Mouse (Mus musculus) 416B (cell line): ENCODE data around the gene Ica1l.
"Not testable (repeated sequence)": the region's sequence is repeated elsewhere in the genome, so short reads cannot be mapped to it uniquely, and the experiment has no call there.

Source experiments
- DNase-seq: peaks from one replicate; pipeline ENCODE4 v3.0.0; 2011; ENCODE audit warnings: low read depth

Ica1l gene

DNA sequence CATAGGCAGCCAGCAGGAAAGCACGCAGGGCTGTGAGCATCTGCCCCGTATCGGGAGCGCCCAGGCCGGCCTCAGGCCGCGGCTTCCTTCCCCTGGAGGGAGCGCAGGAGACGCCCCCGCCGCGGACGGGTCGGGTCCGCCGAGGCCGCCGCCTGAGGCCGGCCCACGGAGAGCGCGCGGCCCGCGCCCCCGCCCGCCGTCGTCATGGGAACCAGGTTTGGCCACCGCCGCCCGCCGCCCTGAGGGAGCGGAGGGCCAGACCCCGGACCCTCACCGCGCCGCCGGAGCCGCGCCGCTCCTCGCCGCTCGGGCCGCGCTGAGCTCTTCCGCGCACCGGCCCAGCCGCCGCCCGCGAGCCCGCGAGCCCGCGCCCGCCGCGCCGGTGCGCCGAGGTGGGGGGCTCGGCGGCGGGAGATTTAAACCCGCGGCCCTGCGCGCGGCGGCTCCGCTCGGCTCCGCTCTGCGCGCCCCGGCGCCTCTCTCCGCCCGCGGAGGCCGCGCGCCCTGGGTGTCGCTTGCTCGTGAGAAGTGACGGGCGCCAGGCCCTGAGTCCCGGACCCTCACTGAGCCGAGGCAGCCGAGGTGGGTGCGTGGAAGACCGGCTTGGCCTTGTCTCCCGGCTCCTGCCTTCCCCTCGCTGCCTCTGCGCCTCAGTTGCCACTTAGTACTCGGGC is at the start of gene Ica1l:
Gene Ica1l (minus strand): TSS at position 389 of the 674 bp plus-strand sequence.
- no peak for DNase-seq

DNA sequence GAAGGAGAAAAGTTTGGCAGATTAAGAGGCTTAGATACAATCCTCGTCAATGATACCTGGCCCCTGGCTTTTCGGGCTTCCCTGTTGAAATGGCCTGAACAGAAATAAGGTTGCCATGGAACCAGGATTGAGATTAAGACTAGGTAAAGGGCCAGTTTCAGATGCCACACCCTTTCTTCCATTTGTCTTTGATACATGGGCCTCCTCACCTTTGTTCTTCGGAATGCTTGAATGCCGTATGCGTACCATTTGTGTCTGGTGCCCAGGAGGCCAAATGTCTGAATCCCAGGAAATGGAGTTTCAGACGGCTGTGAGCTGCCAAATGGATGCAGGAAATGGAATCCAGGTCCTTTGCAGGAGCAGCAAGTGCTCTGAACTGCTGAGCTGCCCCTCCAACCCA is 33.4 kb upstream of the Ica1l start:
- DNase-seq: no peak

GRCm38 (mm10) chr1:60075590-60075989 is 32.6 kb upstream of the Ica1l start:
- DNase-seq: no peak

DNA sequence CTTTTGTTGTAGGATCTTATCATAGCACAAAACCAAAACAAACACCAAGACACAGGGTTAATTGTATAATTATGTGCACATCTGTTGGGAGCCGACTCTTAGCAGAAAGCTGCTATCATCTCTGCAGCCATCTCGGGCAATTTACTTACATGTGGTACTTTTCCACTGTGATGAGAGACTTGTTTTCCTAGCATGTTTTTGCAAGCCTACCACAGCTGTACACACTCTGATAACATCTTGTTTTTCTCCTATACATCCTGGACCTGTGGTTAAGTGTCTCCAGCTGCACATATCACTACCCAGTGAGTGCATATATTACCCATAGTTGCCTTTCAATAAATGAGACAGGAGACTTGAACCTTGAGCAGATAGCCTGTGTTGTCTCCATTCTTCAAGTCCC is 32.0 kb upstream of the Ica1l start:
- no peak for DNase-seq

DNA sequence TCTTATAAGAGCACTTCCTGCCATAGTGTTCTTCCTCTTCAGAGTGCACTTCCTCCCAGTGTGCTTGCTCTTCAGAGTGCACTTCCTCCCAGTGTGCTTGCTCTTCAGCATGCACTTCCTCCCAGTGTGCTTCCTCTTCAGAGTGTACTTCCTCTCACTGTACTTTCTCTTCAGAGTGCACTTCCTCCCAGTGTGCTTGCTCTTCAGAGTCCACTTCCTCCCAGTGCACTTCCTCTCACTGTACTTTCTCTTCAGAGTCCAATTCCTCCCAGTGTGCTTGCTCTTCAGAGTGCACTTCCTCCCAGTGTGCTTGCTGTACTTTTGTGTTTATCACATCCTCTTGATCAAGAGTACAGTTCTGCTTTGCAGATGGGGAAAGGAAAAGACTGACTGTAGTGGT is 27.7 kb upstream of the Ica1l start:
- DNase-seq: peak; percentile 70

GRCm38 (mm10) chr1:60056310-60056709 is 13.3 kb upstream of the Ica1l start:
- DNase-seq: no peak

DNA sequence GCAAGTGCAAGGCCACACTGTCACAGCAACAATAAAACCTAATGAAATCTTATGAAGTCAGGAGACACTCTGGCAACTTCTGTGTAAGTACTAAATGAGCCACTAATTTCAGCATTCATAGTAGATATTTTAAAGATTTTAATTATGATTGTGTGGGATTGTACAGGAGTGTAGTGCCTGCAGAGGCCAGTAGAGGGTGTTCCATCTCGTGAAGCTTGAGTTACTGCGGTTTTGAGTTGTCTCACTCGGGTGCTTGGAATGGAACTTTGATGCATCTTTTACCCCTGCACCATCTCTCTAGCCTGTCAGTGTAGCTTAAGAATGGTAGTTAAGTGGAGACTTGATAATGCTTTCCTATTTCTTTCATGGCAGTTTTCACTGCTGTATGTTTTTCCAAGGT is 11.7 kb upstream of the Ica1l start:
- DNase-seq: peak; percentile 45

DNA sequence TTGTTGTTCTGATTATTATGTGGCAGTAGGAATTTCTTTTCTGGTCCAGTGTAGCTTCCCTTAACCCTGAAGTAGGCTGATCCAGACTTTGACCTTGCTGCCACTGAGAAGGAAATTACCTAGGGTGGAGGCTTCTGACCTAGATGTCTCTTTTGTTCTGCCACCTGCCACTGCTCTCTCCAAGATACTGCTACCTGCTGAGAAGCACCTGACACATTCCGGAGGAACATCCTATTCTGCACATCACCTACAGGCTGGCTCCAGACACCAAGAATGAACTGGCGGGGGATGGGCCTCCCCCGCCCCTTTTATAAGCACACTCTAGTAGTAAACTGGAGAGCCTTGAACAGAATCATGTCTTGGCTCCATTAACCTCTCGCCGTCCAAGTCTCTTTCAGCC is 4.5 kb upstream of the Ica1l start:
- DNase-seq: not testable (repeated sequence)

DNA sequence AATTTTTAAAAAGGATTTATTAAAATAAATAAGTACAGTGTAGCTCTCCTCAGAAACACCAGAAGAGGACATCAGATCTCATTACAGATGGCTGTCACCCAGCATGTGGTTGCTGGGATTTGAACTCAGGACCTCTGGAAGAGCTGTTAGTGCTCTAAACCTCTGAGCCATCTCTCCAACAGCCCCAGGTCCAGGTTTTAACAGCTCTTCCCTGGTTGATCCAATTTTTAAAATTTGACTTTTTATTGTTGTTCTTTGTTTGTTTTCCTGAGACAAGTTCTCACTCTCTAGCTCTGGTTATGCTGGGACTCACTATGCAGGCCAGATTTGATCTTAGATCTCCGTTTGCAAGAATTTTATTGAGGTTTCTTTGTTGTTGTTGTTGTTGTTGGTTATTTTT is 1.6 kb upstream of the Ica1l start:
- DNase-seq: no peak

GRCm38 (mm10) chr1:60042398-60042795 is 587 bp downstream of the Ica1l start:
- no peak for DNase-seq

DNA sequence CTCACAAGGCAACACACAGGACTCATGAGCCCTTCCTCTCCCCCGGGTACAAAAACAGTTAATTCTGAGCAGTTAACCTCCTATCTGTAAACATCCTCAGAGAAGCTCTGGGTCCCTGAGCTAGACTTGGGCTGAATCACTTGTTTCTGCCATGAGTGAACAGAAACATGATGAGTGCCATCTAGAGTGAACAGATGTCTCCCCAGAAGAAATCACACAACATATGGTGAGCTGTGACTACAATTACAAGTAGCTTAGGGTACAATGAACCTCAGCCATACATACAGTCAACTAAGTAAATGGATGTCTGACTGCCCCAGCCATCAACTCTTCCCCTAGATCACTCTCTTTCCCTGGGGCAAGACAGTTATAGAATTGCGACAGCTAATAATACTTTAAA is 7.9 kb downstream of the Ica1l start:
- DNase-seq: no peak

DNA sequence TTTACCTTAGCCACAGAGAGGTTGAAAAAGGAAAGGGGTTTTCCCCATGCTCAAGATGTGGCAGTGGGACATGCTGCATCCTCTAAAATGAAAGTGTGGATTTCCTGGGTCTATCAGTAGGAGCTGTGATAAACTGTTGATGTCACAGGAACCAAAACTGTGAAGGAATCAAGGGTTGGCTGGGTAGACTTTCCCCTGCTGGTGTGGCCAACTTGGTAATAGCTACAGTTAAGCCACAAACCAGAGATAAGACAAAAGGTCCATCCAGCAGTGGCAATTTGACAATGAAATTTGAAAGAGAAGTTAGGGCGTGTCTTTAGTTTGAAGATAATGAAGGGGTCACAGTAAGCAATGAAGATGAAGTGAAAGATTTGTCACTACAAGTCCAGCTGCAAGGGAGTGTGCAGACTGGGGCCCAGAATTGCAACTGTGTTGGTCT is 25.9 kb downstream of the Ica1l start:
- peak; percentile 85 for DNase-seq

- peak; percentile 75 for DNase-seq
These were observed 26.8 kb downstream of the Ica1l start for GRCm38 (mm10) chr1:60016136-60016611.

DNA sequence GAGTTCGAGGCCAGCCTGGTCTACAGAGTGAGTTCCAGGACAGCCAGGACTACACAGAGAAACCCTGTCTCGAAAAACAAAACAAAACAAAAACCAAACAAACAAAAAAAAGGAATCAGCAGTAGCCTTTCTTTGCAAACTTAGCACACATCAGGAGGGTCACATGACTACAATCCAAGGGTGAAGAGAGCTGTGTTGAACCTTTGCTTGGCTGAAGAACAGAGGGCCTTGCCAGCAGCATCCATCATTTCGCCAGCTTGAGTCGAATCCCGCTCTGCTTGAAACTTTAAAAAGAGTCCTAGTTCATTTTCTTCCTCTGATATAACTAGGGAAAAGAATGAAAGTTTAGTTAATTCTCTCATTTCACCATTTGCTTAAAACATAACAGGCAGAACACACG is 27.5 kb downstream of the Ica1l start:
- no peak for DNase-seq

- peak; percentile 25 for DNase-seq
These were observed 29.2 kb downstream of the Ica1l start for GRCm38 (mm10) chr1:60013779-60014178.

- DNase-seq: no peak
These were observed 34.2 kb downstream of the Ica1l start for GRCm38 (mm10) chr1:60008743-60009142.

DNA sequence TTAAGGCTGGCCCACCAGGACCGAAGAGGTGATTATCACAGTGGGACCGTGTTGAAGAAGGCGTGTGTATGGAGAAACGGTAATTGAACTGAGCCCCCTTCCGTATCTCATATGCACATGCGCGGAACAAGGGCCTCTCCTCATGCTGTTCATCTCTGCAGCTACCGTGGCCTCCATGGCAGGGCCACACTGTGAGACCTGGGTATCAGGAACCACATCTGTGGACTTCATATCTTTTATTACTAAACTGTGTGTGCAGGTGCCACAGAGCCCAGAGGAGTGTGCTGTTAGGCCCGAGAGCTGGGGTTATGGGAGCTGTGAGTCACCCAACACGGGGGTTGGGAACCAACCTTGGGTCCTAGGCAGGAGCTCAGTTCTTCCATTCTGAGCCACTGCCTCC is 35.6 kb downstream of the Ica1l start:
- DNase-seq: peak; percentile 55

GRCm38 (mm10) chr1:60000319-60000718 is 42.7 kb downstream of the Ica1l start:
- DNase-seq: peak; percentile 73

- DNase-seq: no peak
These were observed 45.6 kb downstream of the Ica1l start for GRCm38 (mm10) chr1:59997352-59997751.

DNA sequence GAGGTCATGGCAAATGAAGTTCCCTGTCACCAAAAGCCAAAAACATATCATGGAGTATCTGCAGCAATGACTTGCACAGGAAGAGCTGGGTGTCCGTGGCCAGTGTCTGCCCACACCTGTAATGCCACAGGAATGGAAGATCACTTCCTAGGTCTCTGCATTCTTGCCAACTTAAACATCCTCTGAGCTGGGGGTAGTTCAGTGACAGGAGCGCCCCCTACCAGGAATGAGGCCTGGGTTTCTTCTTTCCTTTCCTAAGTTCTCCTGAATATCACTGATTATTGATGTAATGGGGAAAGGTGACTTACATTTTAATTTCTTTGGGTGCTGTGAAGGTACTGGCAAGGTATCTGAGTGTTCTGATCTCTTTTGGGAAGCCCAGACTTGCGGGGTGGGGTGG is 47.3 kb downstream of the Ica1l start:
- peak; percentile 21 for DNase-seq

DNA sequence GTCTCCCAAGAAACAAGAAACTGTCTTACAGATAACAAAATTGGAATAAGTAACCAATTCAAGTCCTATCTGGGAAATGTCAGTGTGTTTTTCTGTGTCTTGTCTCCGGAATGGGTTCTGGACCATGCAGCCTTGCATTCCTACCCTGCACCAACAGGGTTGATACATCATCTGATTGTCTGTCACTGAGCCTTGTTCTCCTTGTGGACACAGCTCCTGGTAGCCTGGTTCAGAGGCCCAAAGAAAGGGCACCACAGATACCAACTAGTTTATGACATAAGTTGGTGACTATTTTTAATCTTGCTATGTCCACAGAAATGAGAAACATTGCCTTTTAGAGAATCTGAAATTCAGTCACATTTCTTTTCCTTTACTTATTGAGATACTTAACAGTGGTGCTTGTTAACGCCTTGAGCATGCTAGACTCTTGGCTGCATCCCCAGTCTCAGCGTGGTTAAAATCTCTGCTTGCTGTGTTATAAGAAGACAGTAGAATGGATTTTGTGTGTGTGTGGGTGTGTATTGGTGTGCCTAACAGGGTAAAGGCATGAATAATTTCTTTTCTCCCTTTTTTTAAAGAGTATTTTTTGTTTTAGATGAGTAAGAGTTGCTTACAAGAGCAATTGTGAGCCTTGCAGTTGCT is 55.5 kb downstream of the Ica1l start:
- no peak for DNase-seq

DNA sequence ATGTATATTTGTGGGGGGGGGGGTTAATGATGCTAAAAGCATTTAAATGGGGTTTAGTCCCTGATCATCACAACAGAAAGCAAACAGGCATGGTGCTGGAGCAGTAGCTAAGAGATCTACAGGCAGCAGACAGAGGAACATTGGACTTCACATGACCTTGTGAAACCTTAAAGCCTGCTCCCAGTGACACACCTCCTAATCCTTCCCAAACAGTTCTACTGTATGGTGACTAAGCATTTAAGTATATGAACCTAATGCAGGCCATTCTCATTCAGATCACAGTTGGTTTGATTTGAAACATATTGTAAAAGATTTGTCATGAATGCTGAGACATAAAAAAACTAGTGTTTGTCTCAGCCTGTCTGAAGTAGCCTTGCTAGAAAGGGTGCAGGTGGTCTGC is 56.4 kb downstream of the Ica1l start:
- DNase-seq: peak; percentile 28

DNA sequence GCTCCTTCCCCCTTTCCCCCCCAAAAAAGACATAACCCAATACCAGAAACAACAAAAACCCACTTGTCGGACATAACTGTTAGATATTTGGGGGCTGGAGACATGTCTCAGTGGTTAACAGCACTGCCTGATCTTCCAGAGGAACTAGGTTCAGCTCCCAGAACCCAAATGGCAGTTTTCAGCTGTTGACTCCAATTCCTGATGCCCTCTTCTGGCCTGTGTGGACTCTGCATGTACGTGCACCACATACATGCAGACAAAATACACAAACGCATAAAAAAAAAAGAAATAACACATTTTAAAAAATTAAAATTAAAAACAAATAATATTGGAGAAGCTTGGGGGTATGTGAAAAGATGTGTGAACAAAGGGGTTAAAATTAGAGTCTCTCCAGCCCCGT is 75.7 kb downstream of the Ica1l start:
- DNase-seq: peak; percentile 62
